Mouse (Mus musculus) heart, embryonic 10.5 days (tissue): ENCODE results near the gene Nr2f2. TPM values are rescaled to one million over a fixed set of nuclear protein-coding genes. Genes with fewer than 3 reads are reported as not detected.

Experiments used
- DNase-seq: peaks from one replicate; pipeline ENCODE4 v3.0.0-alpha.2; 2017; ENCODE audit warnings: low spot score
- H3K27ac ChIP-seq: fragments of 300-500 bp; sonication (generic); 2 replicates; pipeline ENCODE4 v1.5.1; 2016; ENCODE audit warnings: mild to moderate bottlenecking
- H3K27me3 ChIP-seq: fragments of 300-500 bp; sonication (generic); 2 replicates; pipeline ENCODE4 v1.6.1; 2016; ENCODE audit warnings: mild to moderate bottlenecking; ENCODE audit not compliant: poor library complexity, insufficient read depth, severe bottlenecking
- H3K36me3 ChIP-seq: fragments of 300-500 bp; sonication (generic); 2 replicates; pipeline ENCODE4 v1.6.1; 2016; ENCODE audit warnings: mild to moderate bottlenecking, moderate library complexity
- H3K4me1 ChIP-seq: fragments of 300-500 bp; sonication (generic); 2 replicates; pipeline ENCODE4 v1.6.1; 2016; ENCODE audit warnings: mild to moderate bottlenecking
- H3K4me3 ChIP-seq: fragments of 300-500 bp; sonication (generic); 2 replicates; pipeline ENCODE4 v1.5.1; 2016; ENCODE audit warnings: mild to moderate bottlenecking, moderate library complexity
- H3K9me3 ChIP-seq: fragments of 300-500 bp; sonication (generic); 2 replicates; pipeline ENCODE4 v1.6.1; 2016; ENCODE audit warnings: mild to moderate bottlenecking, moderate library complexity
- WGBS: fragments of 180-500 bp; shearing (Covaris S2); methylation state at CpG from one replicate; pipeline ENCODE4 v1.1.7; 2016; 5-methylcytosine and 5-hydroxymethylcytosine counted together
- polyA plus RNA-seq: library from polyadenylated mRNA; unstranded; fragments of >200 nt; fragmentation: Nextera tagmentation; extraction: Ambion mirVana; gene quantifications from 2 replicates; pipeline ENCODE4 v1.2.1, GENCODE M21; 2016

The Nr2f2 gene
- polyA plus RNA-seq, 1 experiment from 2014 or later: 48.0 TPM

GRCm38 (mm10) chr7:70324541-70324940 is 42.0 kb downstream of the Nr2f2 start:
- peaks cover 88% of the 10 kb centered on the region for H3K27me3 ChIP-seq
- H3K4me1 ChIP-seq: peaks cover 12% of the 10 kb centered on the region; the same call in 1 of the 2 replicates
- WGBS: 3% methylated on average over 5 of the region's 5 CpGs
- H3K36me3 ChIP-seq: no peaks in the 10 kb centered on the region
- H3K9me3 ChIP-seq: no peaks in the 10 kb centered on the region
- no peak overlapping the region for H3K4me3 ChIP-seq
- no peak overlapping the region for H3K27ac ChIP-seq
- no peak for DNase-seq

GRCm38 (mm10) chr7:70324041-70324440 is 42.5 kb downstream of the Nr2f2 start:
- 1% methylated on average over 9 of the region's 9 CpGs for WGBS
- H3K27me3 ChIP-seq: peaks cover 83% of the 10 kb centered on the region
- no peak for DNase-seq
- no peaks in the 10 kb centered on the region for H3K9me3 ChIP-seq
- no peak overlapping the region for H3K27ac ChIP-seq
- no peaks in the 10 kb centered on the region for H3K36me3 ChIP-seq
- H3K4me3 ChIP-seq: no peak overlapping the region
- peaks cover 12% of the 10 kb centered on the region; the same call in 1 of the 2 replicates for H3K4me1 ChIP-seq

GRCm38 (mm10) chr7:70305716-70306115 is 60.8 kb downstream of the Nr2f2 start:
- 37% methylated on average over 7 of the region's 7 CpGs for WGBS
- H3K4me3 ChIP-seq: no peak overlapping the region
- H3K4me1 ChIP-seq: no peaks in the 10 kb centered on the region
- no peaks in the 10 kb centered on the region for H3K9me3 ChIP-seq
- no peak for DNase-seq
- H3K27ac ChIP-seq: no peak overlapping the region
- H3K36me3 ChIP-seq: no peaks in the 10 kb centered on the region
- no peaks in the 10 kb centered on the region; the same call in 1 of the 2 replicates for H3K27me3 ChIP-seq

- Histone ChIP-seq H3K4me1 (no peaks in the 10 kb centered on the region), H3K36me3 (no peaks in the 10 kb centered on the region), H3K4me3 (no peak overlapping the region), H3K27ac (no peak overlapping the region), H3K27me3 (no peaks in the 10 kb centered on the region; the same call in 1 of the 2 replicates), H3K9me3 (no peaks in the 10 kb centered on the region)
- no peak for DNase-seq
Measured at GRCm38 (mm10) chr7:70304426-70304825, 62.1 kb downstream of the Nr2f2 start.
